Mouse (Mus musculus) naive thymus-derived CD4-positive, alpha-beta T cell, adult 2 months (primary cell): ENCODE results near the gene Olfr373.
"Not testable (repeated sequence)": the region's sequence is repeated elsewhere in the genome, so short reads cannot be mapped to it uniquely, and the experiment has no call there.

Experiments
- DNase-seq: peaks from one replicate; pipeline ENCODE4 v3.0.0-alpha.2; 2011; ENCODE audit warnings: low read depth

The Olfr373 gene

GRCm38 (mm10) chr8:72082877-72083276, at the start of gene Olfr373:
Gene Olfr373 (plus strand): TSS chr8:72083177.
- DNase-seq = not testable (repeated sequence)

GRCm38 (mm10) chr8:72040918-72041317, 42.1 kb upstream of the Olfr373 start, which contains the start of gene Olfr372:
Gene Olfr372 (plus strand): TSS chr8:72041218.
- not testable (repeated sequence) for DNase-seq

GRCm38 (mm10) chr8:72042493-72042892, 40.5 kb upstream of the Olfr373 start:
- no peak for DNase-seq

GRCm38 (mm10) chr8:72054633-72055032, 28.3 kb upstream of the Olfr373 start:
- DNase-seq = not testable (repeated sequence)

DNA sequence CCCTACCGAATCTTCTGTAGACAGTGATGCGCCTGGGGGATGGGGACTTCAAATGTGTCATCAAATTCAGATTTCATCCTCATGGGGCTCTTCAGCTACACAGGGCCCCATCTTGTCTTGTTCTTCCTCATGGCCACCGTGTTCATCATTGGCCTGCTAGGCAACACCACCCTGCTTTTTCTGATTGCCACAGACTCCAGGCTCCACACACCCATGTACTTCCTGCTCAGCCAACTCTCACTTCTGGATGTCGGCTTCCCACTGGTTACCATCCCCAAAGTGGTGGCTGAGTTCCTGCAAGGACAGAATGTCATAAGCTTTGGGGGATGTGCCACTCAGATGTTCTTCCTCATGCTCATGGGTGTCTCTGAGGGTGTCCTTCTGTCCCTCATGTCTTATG, 25.3 kb upstream of the Olfr373 start:
- not testable (repeated sequence) for DNase-seq

- DNase-seq = peak; percentile 44
Observed at GRCm38 (mm10) chr8:72066819-72067399, 16.1 kb upstream of the Olfr373 start.

- no peak for DNase-seq
Observed at GRCm38 (mm10) chr8:72084744-72085143, 1.8 kb downstream of the Olfr373 start.

GRCm38 (mm10) chr8:72087611-72088010, 4.6 kb downstream of the Olfr373 start:
- DNase-seq = not testable (repeated sequence)

DNA sequence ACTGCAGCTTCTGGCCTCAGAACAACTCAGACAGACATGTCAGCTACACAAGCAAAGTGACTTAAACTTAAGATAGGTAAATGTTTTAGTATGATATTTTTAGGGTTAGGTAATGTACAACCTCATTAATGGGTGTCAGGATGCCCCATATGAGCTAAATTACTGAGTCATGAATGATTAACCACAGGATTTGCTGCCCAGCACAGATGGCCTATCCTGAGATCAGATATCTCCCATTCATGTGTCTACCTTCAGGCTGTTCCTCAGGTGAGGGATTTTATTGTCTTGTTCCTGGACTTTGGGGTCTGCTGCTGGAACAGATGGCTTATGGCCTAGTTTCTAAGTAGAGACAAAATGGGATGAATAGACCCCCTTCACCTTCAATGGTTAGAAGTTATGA, 13.7 kb downstream of the Olfr373 start:
- not testable (repeated sequence) for DNase-seq

DNA sequence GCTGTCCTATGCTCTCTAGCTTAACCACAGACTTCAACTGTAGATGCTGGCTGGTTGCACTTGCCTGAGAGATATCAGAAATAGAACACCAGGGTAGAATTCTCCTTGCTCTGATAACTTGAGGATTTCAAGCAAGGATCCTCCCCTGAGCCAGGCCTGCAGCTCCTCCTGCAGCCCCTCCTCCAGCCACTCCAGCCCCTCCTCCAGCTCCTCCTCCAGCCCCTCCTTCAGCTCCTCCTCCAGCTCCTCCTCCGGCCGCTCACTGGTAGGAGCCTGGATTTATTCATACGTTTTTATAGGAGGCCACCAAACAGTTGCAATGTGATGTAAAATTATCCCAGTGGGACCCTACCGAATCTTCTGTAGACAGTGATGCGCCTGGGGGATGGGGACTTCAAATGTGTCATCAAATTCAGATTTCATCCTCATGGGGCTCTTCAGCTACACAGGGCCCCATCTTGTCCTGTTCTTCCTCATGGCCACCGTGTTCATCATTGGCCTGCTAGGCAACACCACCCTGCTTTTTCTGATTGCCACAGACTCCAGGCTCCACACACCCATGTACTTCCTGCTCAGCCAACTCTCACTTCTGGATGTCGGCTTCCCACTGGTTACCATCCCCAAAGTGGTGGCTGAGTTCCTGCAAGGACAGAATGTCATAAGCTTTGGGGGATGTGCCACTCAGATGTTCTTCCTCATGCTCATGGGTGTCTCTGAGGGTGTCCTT, 16.6 kb downstream of the Olfr373 start:
- not testable (repeated sequence) for DNase-seq

- peak; percentile 41 for DNase-seq
Observed at GRCm38 (mm10) chr8:72105165-72105564, 22.2 kb downstream of the Olfr373 start.

- no peak for DNase-seq
Observed at GRCm38 (mm10) chr8:72106740-72107139, 23.8 kb downstream of the Olfr373 start, which contains the start of gene Olfr374. Gene Olfr374 (plus strand): TSS chr8:72107040.

DNA sequence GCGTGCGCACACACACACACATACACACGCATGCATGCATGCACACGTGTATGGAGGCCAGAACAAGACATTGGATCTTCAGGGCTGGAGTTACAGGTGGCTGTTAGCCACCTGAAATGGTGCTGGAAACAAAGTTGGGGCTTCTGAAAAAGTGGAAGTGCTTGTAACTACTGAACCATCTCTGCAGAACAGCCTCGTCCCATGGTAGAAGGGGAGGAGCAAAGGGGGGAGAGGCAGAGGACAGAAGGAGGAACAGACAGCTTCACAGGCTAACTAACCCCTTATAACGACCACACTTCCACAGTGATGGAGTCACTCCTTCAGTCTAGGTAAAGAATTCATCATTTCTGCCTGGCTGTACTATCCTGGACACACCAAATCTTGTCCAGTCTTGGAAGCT, 27.9 kb downstream of the Olfr373 start:
- DNase-seq = no peak

GRCm38 (mm10) chr8:72112486-72112885, 29.5 kb downstream of the Olfr373 start:
- no peak for DNase-seq

GRCm38 (mm10) chr8:72115202-72115601, 32.2 kb downstream of the Olfr373 start:
- DNase-seq = no peak

DNA sequence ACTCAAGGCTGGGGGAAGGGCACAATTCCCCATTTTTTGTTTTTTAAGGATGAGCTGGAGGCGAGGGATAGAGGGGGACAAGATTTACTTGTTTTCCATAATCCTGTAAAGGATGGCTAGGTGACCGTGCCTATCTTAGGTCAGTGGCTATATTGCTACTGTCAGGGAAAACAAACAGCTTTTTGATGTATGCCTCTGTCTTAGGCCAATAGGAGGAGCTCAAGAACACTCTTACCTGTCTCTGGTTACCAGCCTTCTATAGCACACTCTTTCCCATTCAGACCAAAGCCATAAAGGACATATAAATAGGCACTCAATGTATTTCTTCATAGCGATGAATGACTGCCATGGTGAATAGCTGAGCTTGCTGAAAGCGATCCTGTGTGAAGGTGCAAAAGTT, 35.6 kb downstream of the Olfr373 start:
- peak; percentile 66 for DNase-seq

DNA sequence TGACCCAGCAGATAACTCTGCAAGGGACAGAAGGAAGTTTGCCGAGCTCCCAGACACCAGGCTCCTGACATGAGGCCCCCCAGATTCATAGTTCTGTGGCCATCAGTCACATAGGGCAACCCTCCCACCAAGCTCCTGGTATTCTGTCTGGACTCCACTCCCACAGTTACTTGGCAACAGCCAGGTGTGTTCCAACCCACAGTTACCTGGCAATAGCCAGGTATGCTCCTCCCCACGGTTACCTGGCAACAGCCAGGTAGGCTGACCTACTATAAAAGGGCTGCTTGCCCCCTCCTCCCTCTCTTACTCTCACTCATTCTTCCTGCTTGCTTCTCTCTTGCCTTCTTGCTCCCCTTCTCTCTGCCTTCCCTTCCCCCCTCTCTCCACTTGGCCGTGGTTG, 38.5 kb downstream of the Olfr373 start:
- not testable (repeated sequence) for DNase-seq

DNA sequence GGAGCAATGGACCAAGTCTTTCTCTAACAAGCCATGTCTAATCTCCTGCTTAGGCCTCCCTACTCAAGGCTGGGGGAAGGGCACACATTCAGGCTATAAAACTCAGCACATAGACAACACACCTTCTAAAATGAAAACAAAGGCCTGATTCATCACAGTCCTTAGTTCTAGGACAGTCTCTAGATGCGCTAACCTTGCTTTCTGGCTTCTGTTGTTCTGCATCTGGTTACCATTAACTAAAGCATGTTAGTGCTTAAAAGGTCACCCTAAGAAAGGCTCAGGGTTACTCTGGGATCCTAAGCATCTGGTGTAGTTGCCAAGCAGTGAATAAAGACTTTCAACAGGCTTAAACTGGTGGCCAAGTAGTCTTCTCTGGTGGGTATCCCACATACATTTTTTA, 39.0 kb downstream of the Olfr373 start:
- no peak for DNase-seq

- no peak for DNase-seq
Observed at GRCm38 (mm10) chr8:72127834-72128233, 44.9 kb downstream of the Olfr373 start.

DNA sequence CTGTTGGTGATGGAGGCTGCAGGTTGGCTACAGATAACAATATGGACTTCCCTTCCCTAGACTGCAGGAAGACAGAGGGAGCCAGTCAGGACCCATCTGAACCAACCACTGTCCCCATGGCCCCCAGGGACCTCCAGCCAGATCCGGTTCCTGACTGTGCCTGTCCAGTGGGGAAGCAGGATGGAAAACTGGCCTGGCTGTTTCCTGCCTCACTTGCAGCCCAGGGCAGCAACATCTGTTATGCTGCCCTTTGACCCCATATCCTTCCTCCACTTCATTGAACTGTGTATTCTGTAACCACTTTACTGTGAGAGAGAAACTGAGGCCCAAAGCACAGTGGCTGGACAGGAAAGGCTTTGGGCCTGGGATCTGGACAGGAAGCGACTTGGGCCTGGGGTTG, 48.3 kb downstream of the Olfr373 start:
- DNase-seq = no peak

DNA sequence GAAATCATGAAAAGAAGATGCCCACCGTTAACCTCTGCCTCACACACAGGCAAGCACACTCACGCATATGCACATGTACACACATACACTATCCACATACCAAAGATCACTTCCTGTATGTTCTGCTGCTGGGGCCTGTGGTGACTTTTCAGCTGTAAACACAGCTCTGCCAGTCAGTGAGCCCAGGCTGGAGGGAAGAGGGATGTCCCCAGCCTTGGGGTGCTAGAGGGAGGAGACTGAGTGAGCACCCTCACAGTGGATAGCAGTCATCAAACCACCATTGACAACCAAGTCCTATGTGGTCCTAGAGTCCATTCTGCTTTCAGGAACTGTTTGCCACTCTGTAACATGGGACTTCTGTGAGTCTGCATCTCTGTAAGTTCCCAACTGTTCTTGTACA, 48.9 kb downstream of the Olfr373 start:
- peak; percentile 69 for DNase-seq

- no peak for DNase-seq
Observed at GRCm38 (mm10) chr8:72132417-72132816, 49.4 kb downstream of the Olfr373 start.

GRCm38 (mm10) chr8:72132891-72133290, 49.9 kb downstream of the Olfr373 start:
- DNase-seq = no peak

- no peak for DNase-seq
Observed at GRCm38 (mm10) chr8:72133507-72133906, 50.5 kb downstream of the Olfr373 start.
